ENCODE assay signal across 27 mouse cellular contexts in genomic region chr6:142945461-142945860, GRCm38 (mm10). TPM values are rescaled to one million over a fixed set of nuclear protein-coding genes. Genes with fewer than 3 reads are reported as not detected.
DNase-seq lines count a peak whose midpoint lies in the region; ATAC-seq and TF ChIP-seq lines count a peak whose summit lies in the region.
"Had no signal": no experiment of that assay in that cellular context is flagged by ENCODE, and none has a peak within 500 bp of the region (broad histone marks: within the 10 kb centered on the region; RNA-seq: fewer than 3 reads in every experiment).

No protein-coding gene starts in this region.

- H3K4me2 ChIP-seq in liver, embryonic 12.5 days: no peak overlapping the region
- H3K4me2 ChIP-seq in liver, postnatal 0 days (ENCODE audit: low read depth, low read length): no peak overlapping the region
- no peak overlapping the region for H3K4me2 ChIP-seq in limb, embryonic 12.5 days
- H3K4me2 ChIP-seq: embryonic facial prominence, embryonic 12.5 days; forebrain, embryonic 15.5 days; heart, embryonic 13.5 days; intestine, embryonic 15.5 days; liver, embryonic 15.5 days; midbrain, embryonic 15.5 days had no signal

- no peak for DNase-seq in liver, postnatal 0 days
- no peak for DNase-seq in thymus, adult 2 months
- DNase-seq in thymus, postnatal 36 days: no peak
- no peak for DNase-seq in forebrain, embryonic 10.5 days (ENCODE audit: extremely low spot score, low spot score)
- DNase-seq: adrenal gland, adult 8-10 months; B cell, adult 2 months; cerebellum, adult 9-10 months; gastrocnemius, postnatal 25 days; heart, adult 2 months; kidney, adult 2 months; layer of hippocampus, postnatal 36 days; left cerebral cortex, postnatal 4 days; lung, postnatal 36 days; spleen, adult 18-20 months had no signal

- WGBS in liver, embryonic 12.5 days (ENCODE audit: insufficient replicate concordance): 31% methylated on average over 2 of the region's 2 CpGs
- WGBS in liver, postnatal 0 days (ENCODE audit: insufficient replicate concordance): 51% methylated on average over 2 of the region's 2 CpGs
- 52% methylated on average over 2 of the region's 2 CpGs for WGBS in thymus, adult 2 months
- WGBS in limb, embryonic 12.5 days: 75% methylated on average over 2 of the region's 2 CpGs
- 99% methylated on average over 2 of the region's 2 CpGs for WGBS in forebrain, embryonic 10.5 days

- no peak for TF ChIP-seq POLR2A in thymus, adult 2 months (IDR thresholded peaks at IDR 0.05; ENCODE audit: control insufficient read depth, extremely low read depth, insufficient read depth, low read length, poor library complexity)

- peak; percentile 47; the same call in 1 of the 2 replicates for ATAC-seq in liver, embryonic 12.5 days
- ATAC-seq in liver, postnatal 0 days: no peak
- no peak for ATAC-seq in limb, embryonic 12.5 days (ENCODE audit: insufficient number of reproducible peaks, insufficient read depth, low FRiP score, low TSS enrichment, low read depth)
- no peak for ATAC-seq in granulocyte monocyte progenitor cell, adult 5-6 weeks (replicated peaks; ENCODE audit: poor library complexity, severe bottlenecking)
- ATAC-seq: forebrain, embryonic 15.5 days; hindbrain, embryonic 16.5 days; intestine, embryonic 15.5 days; midbrain, embryonic 15.5 days had no signal

- no peak for TF ChIP-seq CTCF in liver, postnatal 0 days (IDR thresholded peaks at IDR 0.05; ENCODE audit: low read depth)
- no peak for TF ChIP-seq CTCF in thymus, adult 2 months (IDR thresholded peaks at IDR 0.05; ENCODE audit: borderline replicate concordance, control insufficient read depth, extremely low read depth, insufficient read depth, low read length, poor library complexity)

- H3K27me3 ChIP-seq in liver, embryonic 12.5 days (replicated peaks): no peaks in the 10 kb centered on the region
- no peaks in the 10 kb centered on the region for H3K27me3 ChIP-seq in liver, postnatal 0 days (ENCODE audit: insufficient read depth, low read length)
- H3K27me3 ChIP-seq in thymus, adult 2 months (ENCODE audit: control insufficient read depth, insufficient read depth, low read length): no peaks in the 10 kb centered on the region
- H3K27me3 ChIP-seq in limb, embryonic 12.5 days: no peaks in the 10 kb centered on the region
- no peaks in the 10 kb centered on the region for H3K27me3 ChIP-seq in forebrain, embryonic 10.5 days (ENCODE audit: poor library complexity, severe bottlenecking)
- H3K27me3 ChIP-seq: CH12.LX; embryonic facial prominence, embryonic 12.5 days; forebrain, embryonic 15.5 days; heart, embryonic 13.5 days; intestine, embryonic 15.5 days; liver, embryonic 15.5 days; midbrain, embryonic 15.5 days had no signal

- no peak overlapping the region for H3K27ac ChIP-seq in liver, embryonic 12.5 days
- H3K27ac ChIP-seq in liver, postnatal 0 days (ENCODE audit: low read depth): no peak overlapping the region
- peak overlapping the region; percentile 67; the same call in 1 of the 2 replicates for H3K27ac ChIP-seq in thymus, adult 2 months (ENCODE audit: control insufficient read depth, insufficient read depth, low read length)
- H3K27ac ChIP-seq in limb, embryonic 12.5 days: peak overlapping the region; percentile 56
- H3K27ac ChIP-seq in forebrain, embryonic 10.5 days: no peak overlapping the region
- H3K27ac ChIP-seq: embryonic facial prominence, embryonic 12.5 days; forebrain, embryonic 15.5 days; heart, adult 2 months; heart, embryonic 13.5 days; intestine, embryonic 15.5 days; kidney, postnatal 0 days; liver, embryonic 15.5 days; midbrain, embryonic 15.5 days had no signal

- H3K4me3 ChIP-seq in liver, embryonic 12.5 days: no peak overlapping the region
- no peak overlapping the region for H3K4me3 ChIP-seq in liver, postnatal 0 days (ENCODE audit: low read depth, low read length)
- no peak overlapping the region for H3K4me3 ChIP-seq in thymus, adult 2 months (ENCODE audit: control insufficient read depth, insufficient read depth, low read length)
- H3K4me3 ChIP-seq in limb, embryonic 12.5 days (replicated peaks): no peak overlapping the region
- H3K4me3 ChIP-seq in forebrain, embryonic 10.5 days: no peak overlapping the region
- H3K4me3 ChIP-seq: embryonic facial prominence, embryonic 12.5 days; forebrain, embryonic 15.5 days; heart, adult 2 months; heart, embryonic 13.5 days; intestine, embryonic 15.5 days; liver, embryonic 15.5 days; megakaryocyte, embryonic 14.5 days; midbrain, embryonic 15.5 days had no signal

- H3K36me3 ChIP-seq in liver, embryonic 12.5 days: no peaks in the 10 kb centered on the region
- no peaks in the 10 kb centered on the region for H3K36me3 ChIP-seq in liver, postnatal 0 days (replicated peaks; ENCODE audit: insufficient read depth, low read length)
- peaks cover 3% of the 10 kb centered on the region; the same call in 1 of the 2 replicates for H3K36me3 ChIP-seq in thymus, adult 2 months (ENCODE audit: control insufficient read depth, insufficient read depth, low read length)
- H3K36me3 ChIP-seq in limb, embryonic 12.5 days: no peaks in the 10 kb centered on the region
- H3K36me3 ChIP-seq in forebrain, embryonic 10.5 days (replicated peaks): 0 out of 2 replicates have a peak, but pooled peaks cover 2% of the 10 kb centered on the region
- H3K36me3 ChIP-seq: embryonic facial prominence, embryonic 12.5 days; heart, embryonic 13.5 days; intestine, embryonic 15.5 days; liver, embryonic 15.5 days; midbrain, embryonic 15.5 days had no signal

- H3K9ac ChIP-seq in liver, embryonic 12.5 days: no peak overlapping the region
- H3K9ac ChIP-seq in liver, postnatal 0 days (replicated peaks): no peak overlapping the region
- no peak overlapping the region for H3K9ac ChIP-seq in limb, embryonic 12.5 days (replicated peaks)
- H3K9ac ChIP-seq: embryonic facial prominence, embryonic 12.5 days; forebrain, embryonic 15.5 days; heart, embryonic 13.5 days; intestine, embryonic 15.5 days; liver, embryonic 15.5 days; midbrain, embryonic 15.5 days had no signal

- no peak for TF ChIP-seq EP300 in liver, postnatal 0 days (IDR thresholded peaks at IDR 0.05; ENCODE audit: low read depth)

- peaks cover 13% of the 10 kb centered on the region; the same call in 1 of the 2 replicates for H3K4me1 ChIP-seq in liver, embryonic 12.5 days
- no peaks in the 10 kb centered on the region for H3K4me1 ChIP-seq in liver, postnatal 0 days (ENCODE audit: insufficient read depth)
- H3K4me1 ChIP-seq in thymus, adult 2 months (replicated peaks; ENCODE audit: control insufficient read depth, insufficient read depth, low read length): peaks cover 40% of the 10 kb centered on the region
- H3K4me1 ChIP-seq in limb, embryonic 12.5 days (replicated peaks): peaks cover 28% of the 10 kb centered on the region
- no peaks in the 10 kb centered on the region for H3K4me1 ChIP-seq in forebrain, embryonic 10.5 days
- H3K4me1 ChIP-seq: intestine, embryonic 15.5 days had no signal

- no peaks in the 10 kb centered on the region for H3K9me3 ChIP-seq in liver, embryonic 12.5 days (replicated peaks)
- H3K9me3 ChIP-seq in liver, postnatal 0 days (ENCODE audit: low read length): no peaks in the 10 kb centered on the region
- H3K9me3 ChIP-seq in limb, embryonic 12.5 days: no peaks in the 10 kb centered on the region
- H3K9me3 ChIP-seq in forebrain, embryonic 10.5 days: peaks cover 3% of the 10 kb centered on the region; the same call in 1 of the 2 replicates
- H3K9me3 ChIP-seq: embryonic facial prominence, embryonic 12.5 days; forebrain, embryonic 15.5 days; heart, embryonic 13.5 days; intestine, embryonic 15.5 days; liver, embryonic 15.5 days; megakaryocyte, embryonic 14.5 days; midbrain, embryonic 15.5 days had no signal

RNA-seq across cellular contexts. Expression of gene St8sia1, which starts 18.8 kb away (rescaled TPM):
- 0.67 TPM in 2 replicates for polyA plus RNA-seq in liver, embryonic 12.5 days (2016; fragmentation: Nextera tagmentation; extraction: Ambion mirVana)
- polyA plus RNA-seq in liver, postnatal 0 days (2015; fragmentation: Nextera tagmentation; extraction: Ambion mirVana): 0.05 and 0.22 TPM in 2 replicates
- polyA plus RNA-seq in thymus, adult 2 months (2012; rRNA removed): 22.6 and 26.4 TPM in 2 replicates
- 1.5 and 2.2 TPM in 2 replicates for polyA plus RNA-seq in limb, embryonic 12.5 days (2016; fragmentation: Nextera tagmentation; extraction: Ambion mirVana)
- total RNA-seq in granulocyte monocyte progenitor cell, adult 5-6 weeks (2014; fragmentation: Nextera tagmentation): not detected in 2 replicates
- not detected in 2 replicates for total RNA-seq in granulocyte monocyte progenitor cell, adult 5-6 weeks (2017)
- polyA plus RNA-seq in forebrain, embryonic 10.5 days (2016; fragmentation: Nextera tagmentation; extraction: Ambion mirVana): 2.3 and 2.6 TPM in 2 replicates

Comparison
In these comparisons a context has a peak if more than half of its experiments do, and no peak if none do; other contexts are left out.
1. H3K27ac ChIP-seq: peak in thymus, adult 2 months (single experiment) and limb, embryonic 12.5 days (single experiment); none in liver, embryonic 12.5 days (single experiment), liver, postnatal 0 days (single experiment) and forebrain, embryonic 10.5 days (single experiment).